Mouse (Mus musculus): ENCODE data around the gene 1700030K09Rik. TPM values are rescaled to one million over a fixed set of nuclear protein-coding genes. Genes with fewer than 3 reads are reported as not detected.

The 1700030K09Rik gene
- polyA plus RNA-seq, 1 experiment from 2014 or later = 10.3 TPM

GRCm38 (mm10) chr8:72493381-72493780 lies 49.7 kb downstream of the 1700030K09Rik start:
- H3K4me2 ChIP-seq = peak overlapping the region; percentile 70
- H3K4me3 ChIP-seq (ENCODE audit: low read depth, low read length) = peak overlapping the region; percentile 94
- no peak for ATAC-seq (replicated peaks; ENCODE audit: insufficient number of reproducible peaks, low FRiP score, low TSS enrichment)
- no peaks in the 10 kb centered on the region for H3K9me3 ChIP-seq (replicated peaks; ENCODE audit: control insufficient read depth, low read length)
- H3K9ac ChIP-seq (ENCODE audit: low read depth, low read length) = peak overlapping the region; percentile 86
- peaks cover 23% of the 10 kb centered on the region for H3K36me3 ChIP-seq (ENCODE audit: control insufficient read depth, insufficient read depth, low read length)
- H3K27me3 ChIP-seq (ENCODE audit: control insufficient read depth, insufficient read depth, low read length) = no peaks in the 10 kb centered on the region
- peak overlapping the region; percentile 46; the same call in 1 of the 2 replicates for H3K27ac ChIP-seq (ENCODE audit: low read depth, low read length)
- WGBS (ENCODE audit: insufficient replicate concordance) = 15% methylated on average over 8 of the region's 8 CpGs
- peaks cover 20% of the 10 kb centered on the region for H3K4me1 ChIP-seq (ENCODE audit: control insufficient read depth, insufficient read depth, low read length)

- peaks cover 31% of the 10 kb centered on the region for H3K4me1 ChIP-seq (ENCODE audit: control insufficient read depth, insufficient read depth, low read length)
- no peaks in the 10 kb centered on the region for H3K27me3 ChIP-seq (ENCODE audit: control insufficient read depth, insufficient read depth, low read length)
- 89% methylated on average over 23 of the region's 23 CpGs for WGBS (ENCODE audit: insufficient replicate concordance)
- no peak overlapping the region for H3K27ac ChIP-seq (ENCODE audit: low read depth, low read length)
- ATAC-seq (replicated peaks; ENCODE audit: insufficient number of reproducible peaks, low FRiP score, low TSS enrichment) = no peak
- no peak overlapping the region for H3K4me2 ChIP-seq
- peaks cover 17% of the 10 kb centered on the region for H3K36me3 ChIP-seq (ENCODE audit: control insufficient read depth, insufficient read depth, low read length)
- H3K4me3 ChIP-seq (ENCODE audit: low read depth, low read length) = no peak overlapping the region
- no peaks in the 10 kb centered on the region for H3K9me3 ChIP-seq (replicated peaks; ENCODE audit: control insufficient read depth, low read length)
- H3K9ac ChIP-seq (ENCODE audit: low read depth, low read length) = no peak overlapping the region
Measured at GRCm38 (mm10) chr8:72495411-72496111, 51.9 kb downstream of the 1700030K09Rik start.

DNA sequence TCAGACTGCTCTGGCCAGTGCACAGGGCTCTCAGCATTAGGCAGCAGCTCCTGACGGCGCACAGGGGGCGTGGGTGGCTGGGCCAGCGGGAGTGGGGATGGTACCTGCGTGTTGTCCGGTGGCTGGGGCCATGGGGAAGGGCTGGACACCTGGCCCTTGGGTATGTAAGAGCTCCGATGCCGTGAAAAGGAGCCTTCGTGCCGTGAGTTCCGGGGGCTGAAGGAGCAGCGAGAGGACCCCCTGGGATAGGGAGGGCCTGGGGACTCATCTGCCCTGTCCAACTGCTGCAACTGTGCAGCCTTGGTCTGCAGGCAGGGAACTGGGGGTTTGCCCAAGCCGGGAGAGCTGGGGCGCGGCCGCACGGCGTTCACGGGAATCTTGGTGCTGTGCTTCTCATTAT lies 52.5 kb downstream of the 1700030K09Rik start:
- Histone ChIP-seq H3K9ac (ENCODE audit: low read depth, low read length) (no peak overlapping the region), H3K4me1 (ENCODE audit: control insufficient read depth, insufficient read depth, low read length) (peaks cover 28% of the 10 kb centered on the region), H3K27me3 (ENCODE audit: control insufficient read depth, insufficient read depth, low read length) (no peaks in the 10 kb centered on the region), H3K9me3 (replicated peaks; ENCODE audit: control insufficient read depth, low read length) (no peaks in the 10 kb centered on the region), H3K36me3 (ENCODE audit: control insufficient read depth, insufficient read depth, low read length) (peaks cover 17% of the 10 kb centered on the region), H3K27ac (ENCODE audit: low read depth, low read length) (no peak overlapping the region), H3K4me2 (no peak overlapping the region), H3K4me3 (ENCODE audit: low read depth, low read length) (no peak overlapping the region)
- no peak for ATAC-seq (replicated peaks; ENCODE audit: insufficient number of reproducible peaks, low FRiP score, low TSS enrichment)
- 92% methylated on average over 19 of the region's 19 CpGs for WGBS (ENCODE audit: insufficient replicate concordance)

GRCm38 (mm10) chr8:72497911-72498310 lies 54.2 kb downstream of the 1700030K09Rik start:
- no peak for ATAC-seq (replicated peaks; ENCODE audit: insufficient number of reproducible peaks, low FRiP score, low TSS enrichment)
- no peak overlapping the region for H3K4me3 ChIP-seq (ENCODE audit: low read depth, low read length)
- H3K9ac ChIP-seq (ENCODE audit: low read depth, low read length) = no peak overlapping the region
- no peak overlapping the region for H3K4me2 ChIP-seq
- H3K27ac ChIP-seq (ENCODE audit: low read depth, low read length) = no peak overlapping the region
- 88% methylated on average over 1 of the region's 1 CpGs for WGBS (ENCODE audit: insufficient replicate concordance)
- peaks cover 20% of the 10 kb centered on the region for H3K36me3 ChIP-seq (ENCODE audit: control insufficient read depth, insufficient read depth, low read length)
- no peaks in the 10 kb centered on the region for H3K27me3 ChIP-seq (ENCODE audit: control insufficient read depth, insufficient read depth, low read length)
- H3K4me1 ChIP-seq (ENCODE audit: control insufficient read depth, insufficient read depth, low read length) = peaks cover 24% of the 10 kb centered on the region
- H3K9me3 ChIP-seq (replicated peaks; ENCODE audit: control insufficient read depth, low read length) = no peaks in the 10 kb centered on the region

GRCm38 (mm10) chr8:72498527-72498926 lies 54.8 kb downstream of the 1700030K09Rik start:
- H3K27ac ChIP-seq (ENCODE audit: low read depth, low read length) = no peak overlapping the region
- H3K9ac ChIP-seq (ENCODE audit: low read depth, low read length) = no peak overlapping the region

GRCm38 (mm10) chr8:72499521-72500284 lies 56.0 kb downstream of the 1700030K09Rik start:
- WGBS (ENCODE audit: insufficient replicate concordance) = 80% methylated on average over 2 of the region's 2 CpGs
- no peak overlapping the region for H3K9ac ChIP-seq (ENCODE audit: low read depth, low read length)
- peaks cover 22% of the 10 kb centered on the region for H3K4me1 ChIP-seq (ENCODE audit: control insufficient read depth, insufficient read depth, low read length)
- no peaks in the 10 kb centered on the region for H3K27me3 ChIP-seq (ENCODE audit: control insufficient read depth, insufficient read depth, low read length)
- no peak overlapping the region for H3K4me2 ChIP-seq
- no peaks in the 10 kb centered on the region for H3K9me3 ChIP-seq (replicated peaks; ENCODE audit: control insufficient read depth, low read length)
- H3K4me3 ChIP-seq (ENCODE audit: low read depth, low read length) = no peak overlapping the region
- H3K36me3 ChIP-seq (ENCODE audit: control insufficient read depth, insufficient read depth, low read length) = peaks cover 20% of the 10 kb centered on the region
- ATAC-seq (replicated peaks; ENCODE audit: insufficient number of reproducible peaks, low FRiP score, low TSS enrichment) = no peak
- H3K27ac ChIP-seq (ENCODE audit: low read depth, low read length) = peak overlapping the region; percentile 37

More at GRCm38 (mm10) chr8:72498527-72498926, 54.8 kb downstream of the 1700030K09Rik start:
- no peaks in the 10 kb centered on the region for H3K27me3 ChIP-seq (ENCODE audit: control insufficient read depth, insufficient read depth, low read length)
- H3K9me3 ChIP-seq (replicated peaks; ENCODE audit: control insufficient read depth, low read length) = no peaks in the 10 kb centered on the region
- ATAC-seq (replicated peaks; ENCODE audit: insufficient number of reproducible peaks, low FRiP score, low TSS enrichment) = no peak
- peaks cover 20% of the 10 kb centered on the region for H3K36me3 ChIP-seq (ENCODE audit: control insufficient read depth, insufficient read depth, low read length)
- no peak overlapping the region for H3K4me3 ChIP-seq (ENCODE audit: low read depth, low read length)
- no peak overlapping the region for H3K4me2 ChIP-seq
- 84% methylated on average over 4 of the region's 4 CpGs for WGBS (ENCODE audit: insufficient replicate concordance)
- peaks cover 26% of the 10 kb centered on the region for H3K4me1 ChIP-seq (ENCODE audit: control insufficient read depth, insufficient read depth, low read length)

DNA sequence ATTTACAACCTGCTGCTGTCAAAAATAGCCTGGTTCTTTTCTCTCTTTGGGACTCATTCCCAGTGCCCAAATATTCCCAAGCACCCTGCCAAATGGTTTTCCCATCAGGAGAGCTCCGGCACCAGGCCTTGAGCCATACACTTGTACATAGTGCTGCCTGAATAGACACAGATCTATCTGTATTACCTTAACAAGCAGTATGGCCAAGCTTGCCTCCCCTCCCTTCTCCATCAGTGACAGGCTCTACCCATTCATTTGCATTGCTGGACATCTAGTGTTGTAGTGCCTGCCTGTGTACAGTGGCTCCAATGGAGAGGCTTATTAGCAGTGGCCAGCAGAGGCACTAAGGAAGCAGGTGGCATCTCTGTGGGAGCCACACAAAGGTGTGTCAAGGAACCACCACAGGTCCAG lies 56.8 kb downstream of the 1700030K09Rik start:
- Histone ChIP-seq H3K27me3 (ENCODE audit: control insufficient read depth, insufficient read depth, low read length) (no peaks in the 10 kb centered on the region), H3K36me3 (ENCODE audit: control insufficient read depth, insufficient read depth, low read length) (peaks cover 16% of the 10 kb centered on the region), H3K4me3 (ENCODE audit: low read depth, low read length) (no peak overlapping the region), H3K4me2 (no peak overlapping the region), H3K27ac (ENCODE audit: low read depth, low read length) (no peak overlapping the region), H3K4me1 (ENCODE audit: control insufficient read depth, insufficient read depth, low read length) (peaks cover 26% of the 10 kb centered on the region), H3K9me3 (replicated peaks; ENCODE audit: control insufficient read depth, low read length) (no peaks in the 10 kb centered on the region), H3K9ac (ENCODE audit: low read depth, low read length) (no peak overlapping the region)
- ATAC-seq (replicated peaks; ENCODE audit: insufficient number of reproducible peaks, low FRiP score, low TSS enrichment) = no peak
- WGBS (ENCODE audit: insufficient replicate concordance) = 95% methylated on average over 1 of the region's 1 CpGs

GRCm38 (mm10) chr8:72504137-72504536 lies 60.5 kb downstream of the 1700030K09Rik start:
- ATAC-seq (replicated peaks; ENCODE audit: insufficient number of reproducible peaks, low FRiP score, low TSS enrichment) = no peak
- H3K27ac ChIP-seq (ENCODE audit: low read depth, low read length) = no peak overlapping the region
- H3K27me3 ChIP-seq (ENCODE audit: control insufficient read depth, insufficient read depth, low read length) = no peaks in the 10 kb centered on the region
- no peak overlapping the region for H3K9ac ChIP-seq (ENCODE audit: low read depth, low read length)
- peaks cover 31% of the 10 kb centered on the region for H3K4me1 ChIP-seq (ENCODE audit: control insufficient read depth, insufficient read depth, low read length)
- no peaks in the 10 kb centered on the region for H3K9me3 ChIP-seq (replicated peaks; ENCODE audit: control insufficient read depth, low read length)
- no peak overlapping the region for H3K4me2 ChIP-seq
- no peak overlapping the region for H3K4me3 ChIP-seq (ENCODE audit: low read depth, low read length)
- 0 out of 2 replicates have a peak, but pooled peaks cover 3% of the 10 kb centered on the region for H3K36me3 ChIP-seq (ENCODE audit: control insufficient read depth, insufficient read depth, low read length)

Data from heart, embryonic 11.5 days (tissue).